Mouse (Mus musculus) neutrophil, adult 83 days (primary cell): ENCODE measurements around the gene Hist1h3d. TPM values are rescaled to one million over a fixed set of nuclear protein-coding genes. Genes with fewer than 3 reads are reported as not detected.

Experiments
- total RNA-seq, 2 experiments: library from RNA; stranded (reverse); gene quantifications; one replicate each; pipeline ENCODE4 v1.2.4; 2023

Gene Hist1h3d
- total RNA-seq, 2 experiments from 2014 or later = 207 to 247 TPM

Other genes starting within 250 kb of the Hist1h3d start
- 10 to 100 TPM in 1 of 2 experiments, 1 to 10 TPM in 1; 7.0 to 10.2 TPM for gene Zfp322a, start 206.6 kb upstream of the Hist1h3d start, total RNA-seq
- 10 to 100 TPM in 1 of 2 experiments, 1 to 10 TPM in 1; 8.6 to 10.3 TPM for gene Abt1, start 151.9 kb upstream of the Hist1h3d start, total RNA-seq
- under 1 TPM; 0.31 to 0.57 TPM for gene Btn1a1, start 109.9 kb upstream of the Hist1h3d start, total RNA-seq
- not detected for gene Btn2a2, start 86.9 kb upstream of the Hist1h3d start, total RNA-seq
- 1,000 to 10,000 TPM; 1,800 to 2,079 TPM for gene Hist1h4h, start 44.7 kb upstream of the Hist1h3d start, total RNA-seq
- gene Hist1h2af, start 41.9 kb upstream of the Hist1h3d start, total RNA-seq = 1,000 to 10,000 TPM; 1,103 to 1,322 TPM
- 100 to 1,000 TPM; 343 to 409 TPM for gene Hist1h3g, start 40.3 kb upstream of the Hist1h3d start, total RNA-seq
- gene Hist1h2bh, start 32.4 kb upstream of the Hist1h3d start, total RNA-seq = 100 to 1,000 TPM; 156 to 165 TPM
- 100 to 1,000 TPM; 484 to 531 TPM for gene Hist1h3f, start 31.7 kb upstream of the Hist1h3d start, total RNA-seq
- gene Hist1h4f, start 24.1 kb upstream of the Hist1h3d start, total RNA-seq = 1,000 to 10,000 TPM; 2,494 to 2,726 TPM
- 100 to 1,000 TPM; 117 to 132 TPM for gene Hist1h1d, start 22.5 kb upstream of the Hist1h3d start, total RNA-seq
- 100 to 1,000 TPM; 919 to 946 TPM for gene Hist1h3e, start 13.4 kb upstream of the Hist1h3d start, total RNA-seq
- 100 to 1,000 TPM; 213 to 226 TPM for gene Hist1h2ae, start 4.5 kb upstream of the Hist1h3d start, total RNA-seq
- 1,000 to 10,000 TPM; 1,609 to 1,779 TPM for gene Hist1h2bg, start 4.4 kb upstream of the Hist1h3d start, total RNA-seq
- 1,000 to 10,000 TPM; 1,205 to 1,340 TPM for gene Hist1h2bf, start 1.6 kb upstream of the Hist1h3d start, total RNA-seq
- gene Hist1h2ad, start 1.4 kb upstream of the Hist1h3d start, total RNA-seq = 100 to 1,000 TPM; 234 to 256 TPM
- gene Hist1h4d, start 5.8 kb downstream of the Hist1h3d start, total RNA-seq = 100 to 1,000 TPM; 821 to 965 TPM
- 100 to 1,000 TPM; 117 to 129 TPM for gene Hist1h2be, start 45.4 kb downstream of the Hist1h3d start, total RNA-seq
- 100 to 1,000 TPM; 854 to 881 TPM for gene Hist1h1e, start 46.8 kb downstream of the Hist1h3d start, total RNA-seq
- 10 to 100 TPM; 59.5 to 67.1 TPM for gene Hist1h2ac, start 108.2 kb downstream of the Hist1h3d start, total RNA-seq
- gene Hist1h2bc, start 108.4 kb downstream of the Hist1h3d start, total RNA-seq = 100 to 1,000 TPM; 108 to 117 TPM
- gene Hist1h1t, start 120.1 kb downstream of the Hist1h3d start, total RNA-seq = 1 to 10 TPM; 2.5 to 2.9 TPM
- gene Hist1h4c, start 122.7 kb downstream of the Hist1h3d start, total RNA-seq = 100 to 1,000 TPM; 435 to 497 TPM
- gene Hfe, start 135.1 kb downstream of the Hist1h3d start, total RNA-seq = 1 to 10 TPM; 7.5 to 7.9 TPM
- gene Hist1h1c, start 163.0 kb downstream of the Hist1h3d start, total RNA-seq = 1,000 to 10,000 TPM; 1,583 to 1,684 TPM
- gene Hist1h3c, start 169.8 kb downstream of the Hist1h3d start, total RNA-seq = 100 to 1,000 TPM; 649 to 655 TPM
- gene Hist1h2bb, start 171.0 kb downstream of the Hist1h3d start, total RNA-seq = 1,000 to 10,000 TPM in 1 of 2 experiments, 100 to 1,000 TPM in 1; 938 to 1,011 TPM
- gene Hist1h2ab, start 175.4 kb downstream of the Hist1h3d start, total RNA-seq = 1,000 to 10,000 TPM; 1,348 to 1,643 TPM
- 1,000 to 10,000 TPM; 1,578 to 1,719 TPM for gene Hist1h3b, start 176.5 kb downstream of the Hist1h3d start, total RNA-seq
- 100 to 1,000 TPM; 697 to 823 TPM for gene Hist1h4b, start 181.2 kb downstream of the Hist1h3d start, total RNA-seq
- 100 to 1,000 TPM; 542 to 645 TPM for gene Hist1h4a, start 185.5 kb downstream of the Hist1h3d start, total RNA-seq
- 100 to 1,000 TPM; 941 to 991 TPM for gene Hist1h3a, start 186.6 kb downstream of the Hist1h3d start, total RNA-seq
- gene Hist1h1a, start 187.9 kb downstream of the Hist1h3d start, total RNA-seq = 100 to 1,000 TPM; 476 to 542 TPM
- gene Trim38, start 194.2 kb downstream of the Hist1h3d start, total RNA-seq = not detected
- gene Slc17a2, start 231.2 kb downstream of the Hist1h3d start, total RNA-seq = not detected